Mouse (Mus musculus) retina, postnatal 7 days (tissue): ENCODE data around the gene Pole2.

Experiments
- DNase-seq: peaks from one replicate; pipeline ENCODE4 v3.0.0-alpha.2; 2012; ENCODE audit warnings: low read depth, low spot score

The Pole2 gene

GRCm38 (mm10) chr12:69227776-69228466, at the start of gene Pole2:
TSS of gene Pole2 (minus strand) at chr12:69228195.
- DNase-seq, result peak; percentile 51

DNA sequence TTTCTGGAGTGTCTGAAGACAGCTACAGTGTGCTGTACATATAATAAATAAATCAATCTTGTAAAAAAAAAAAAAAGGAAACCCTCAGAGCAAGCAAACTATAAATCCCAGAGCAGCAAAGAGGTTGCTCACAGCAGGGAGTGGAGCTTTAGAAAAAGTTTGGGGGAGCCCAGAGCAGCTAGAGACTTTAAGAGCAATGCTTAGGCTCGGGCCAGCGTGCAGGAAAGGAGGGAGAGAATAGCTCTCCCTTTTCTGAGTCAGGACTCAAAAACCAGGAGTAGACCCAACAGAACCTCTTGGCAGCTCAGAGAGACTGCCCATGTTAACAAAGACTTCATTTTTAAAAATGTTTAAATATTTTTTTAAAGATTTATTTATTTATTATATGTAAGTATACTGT, 41.0 kb upstream of the Pole2 start:
- no peak for DNase-seq

GRCm38 (mm10) chr12:69267956-69268632, 40.1 kb upstream of the Pole2 start:
- no peak for DNase-seq

- peak; percentile 17 for DNase-seq
Measured at GRCm38 (mm10) chr12:69265031-69265430, 37.0 kb upstream of the Pole2 start.

- no peak for DNase-seq
Measured at GRCm38 (mm10) chr12:69262251-69262650, 34.3 kb upstream of the Pole2 start.

GRCm38 (mm10) chr12:69257836-69258235, 29.8 kb upstream of the Pole2 start:
- DNase-seq, result no peak

- DNase-seq, result no peak
Measured at GRCm38 (mm10) chr12:69253806-69254205, 25.8 kb upstream of the Pole2 start.

DNA sequence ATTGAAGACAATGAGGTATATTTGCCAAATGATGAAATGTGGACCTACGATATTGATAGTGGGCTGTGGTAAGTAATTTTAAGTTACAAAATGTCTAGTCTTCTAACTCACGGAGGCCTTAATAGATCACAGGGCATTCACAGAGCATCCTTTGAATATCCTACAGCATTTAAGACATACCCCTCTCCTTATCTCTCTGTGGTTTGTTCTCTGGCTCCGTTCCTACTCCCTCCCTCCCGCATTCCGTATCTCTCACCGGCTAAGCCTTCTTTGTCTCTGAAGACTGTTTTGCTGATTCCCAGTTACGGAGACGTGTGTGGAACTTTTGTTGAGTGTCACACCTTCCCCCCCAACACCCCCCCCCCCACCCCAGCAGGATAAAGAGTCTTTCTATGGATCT, 22.8 kb upstream of the Pole2 start:
- DNase-seq, result no peak

- no peak for DNase-seq
Measured at GRCm38 (mm10) chr12:69249766-69250165, 21.8 kb upstream of the Pole2 start.

GRCm38 (mm10) chr12:69241771-69242431, 13.9 kb upstream of the Pole2 start:
- peak; percentile 53 for DNase-seq

DNA sequence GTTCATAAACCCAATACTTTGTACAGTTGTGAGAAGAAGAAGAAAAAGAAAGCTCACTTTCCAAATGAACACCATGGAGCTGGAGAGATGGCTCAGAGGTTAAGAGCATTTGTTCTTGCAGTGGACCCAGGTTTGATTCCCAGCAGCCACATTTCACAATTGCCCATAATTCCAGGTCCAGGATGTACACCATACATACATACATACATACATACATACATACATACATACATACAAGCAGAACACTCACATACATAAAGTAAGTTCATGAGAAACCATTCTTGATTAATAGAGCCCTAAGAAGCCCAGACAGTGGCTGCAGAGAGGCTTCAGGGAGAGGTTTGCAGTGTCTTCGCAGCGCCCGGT, 13.4 kb upstream of the Pole2 start:
- no peak for DNase-seq

DNA sequence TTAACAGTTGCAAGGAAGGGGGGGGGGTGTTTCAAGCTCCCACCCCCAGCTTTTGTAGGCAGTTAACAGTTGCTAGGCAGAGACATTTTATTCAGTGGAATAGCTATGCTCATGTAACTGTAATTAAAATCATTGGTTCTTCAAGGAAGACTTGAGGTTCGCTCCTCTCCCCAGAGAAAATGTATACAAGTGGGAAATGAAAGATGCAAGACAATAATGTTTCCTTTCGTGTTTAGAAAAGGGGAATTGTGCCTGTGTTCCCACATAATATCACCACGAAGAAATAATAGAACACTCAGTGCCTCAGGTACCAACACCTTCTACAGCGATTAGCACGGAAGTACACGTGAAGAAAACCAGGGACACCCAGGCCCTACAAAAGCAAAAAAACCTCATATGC, 12.9 kb upstream of the Pole2 start, which contains the start of gene Klhdc1:
Klhdc1 (plus strand) TSS at position 301 of the 400 bp plus-strand sequence.
- DNase-seq, result no peak

GRCm38 (mm10) chr12:69238284-69238683, 10.3 kb upstream of the Pole2 start:
- no peak for DNase-seq

GRCm38 (mm10) chr12:69235782-69236181, 7.8 kb upstream of the Pole2 start:
- no peak for DNase-seq

GRCm38 (mm10) chr12:69229251-69229650, 1.3 kb upstream of the Pole2 start:
- no peak for DNase-seq

- no peak for DNase-seq
Measured at GRCm38 (mm10) chr12:69220613-69221277, 7.2 kb downstream of the Pole2 start.

DNA sequence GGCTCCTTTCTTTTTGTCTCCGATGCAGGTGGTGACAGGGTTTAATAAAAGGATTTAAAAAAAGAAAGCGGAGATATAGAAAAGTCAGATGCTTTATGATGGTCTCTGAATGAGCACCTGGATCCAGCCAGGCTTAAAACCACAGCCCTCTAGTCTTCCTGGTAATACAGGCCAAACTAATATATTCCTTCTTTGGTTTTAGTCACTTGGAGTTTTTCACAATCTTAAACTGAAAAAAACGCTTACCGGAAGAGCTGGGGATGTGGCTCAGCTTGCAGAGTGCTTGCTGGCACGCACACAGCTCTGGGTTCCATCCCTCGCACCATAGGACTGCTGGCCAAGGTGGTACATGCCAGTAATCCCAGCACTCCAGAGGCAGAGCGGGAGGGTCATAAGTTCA, 11.4 kb downstream of the Pole2 start:
- no peak for DNase-seq

DNA sequence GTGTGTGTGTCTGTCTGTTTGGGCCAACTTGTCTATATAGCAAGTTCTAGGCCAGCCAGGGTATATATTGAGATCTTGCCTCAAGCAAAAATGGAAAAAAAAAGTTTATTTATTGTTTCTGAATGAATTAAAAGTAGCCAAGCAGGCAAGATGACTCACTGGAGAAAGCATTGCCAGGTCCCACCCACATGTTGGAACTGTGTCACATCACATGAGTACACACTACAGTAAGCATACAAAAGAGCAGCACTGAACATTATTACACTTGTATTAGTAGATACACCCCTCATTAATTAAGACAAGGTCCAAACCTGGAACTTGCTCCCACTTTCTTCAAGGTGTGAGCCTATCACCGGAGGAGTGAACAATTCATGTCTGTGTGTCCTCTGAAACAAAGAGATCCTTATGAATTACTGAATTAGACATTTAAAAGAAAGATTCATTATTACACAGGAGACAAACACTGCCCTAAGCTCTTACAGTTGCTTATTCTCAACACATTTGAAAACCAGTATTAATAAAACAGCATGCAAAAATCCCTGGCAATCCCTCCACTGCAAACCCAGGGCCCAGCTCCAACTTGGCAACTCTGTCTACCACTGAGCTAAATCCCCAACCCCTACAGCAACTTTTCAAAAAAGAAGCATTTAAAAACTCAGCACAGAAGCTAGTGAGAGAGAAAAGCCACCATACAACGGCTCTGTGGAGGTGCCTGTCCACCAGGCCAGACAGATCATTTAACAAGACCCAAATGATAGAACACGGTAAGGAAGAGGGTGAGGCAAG, 12.8 kb downstream of the Pole2 start:
- no peak for DNase-seq

DNA sequence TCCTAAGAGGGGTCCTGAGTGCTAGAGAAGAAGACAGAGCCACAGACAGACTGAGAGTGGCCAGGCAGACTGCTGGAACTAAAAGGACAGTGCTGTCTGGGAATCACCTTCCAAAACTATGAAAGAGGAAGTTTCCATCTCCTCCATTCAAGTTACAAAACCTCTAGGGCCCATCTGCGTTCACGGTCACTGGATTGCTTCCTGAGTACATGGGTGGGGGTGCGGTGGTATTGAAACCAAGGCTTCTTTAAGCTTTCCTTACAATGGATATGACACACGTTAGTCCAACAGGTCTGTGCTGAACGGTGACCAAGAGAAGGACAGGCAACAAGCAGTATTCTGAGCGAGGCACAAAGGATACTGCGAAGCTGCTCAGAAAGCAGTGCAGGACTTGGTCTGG, 13.6 kb downstream of the Pole2 start:
- DNase-seq, result no peak

GRCm38 (mm10) chr12:69213186-69213777, 14.7 kb downstream of the Pole2 start:
- DNase-seq, result no peak

GRCm38 (mm10) chr12:69211057-69211456, 16.9 kb downstream of the Pole2 start:
- DNase-seq, result no peak
